Mouse (Mus musculus) layer of hippocampus, adult 18-20 months (tissue): ENCODE results near the gene Ppm1l. TPM values are rescaled to one million over a fixed set of nuclear protein-coding genes. Genes with fewer than 3 reads are reported as not detected.

Experiments
- DNase-seq, 2 experiments: peaks; one replicate each; pipeline ENCODE4 v3.0.0; 2022; ENCODE audit warnings: low spot score in 2 of 2
- total RNA-seq, 2 experiments: library from RNA; stranded (reverse); gene quantifications; 2 replicates each; pipeline ENCODE4 v1.2.3; 2021

Ppm1l gene
- total RNA-seq, 2 experiments from 2014 or later: 48.0 to 49.8 TPM

DNA sequence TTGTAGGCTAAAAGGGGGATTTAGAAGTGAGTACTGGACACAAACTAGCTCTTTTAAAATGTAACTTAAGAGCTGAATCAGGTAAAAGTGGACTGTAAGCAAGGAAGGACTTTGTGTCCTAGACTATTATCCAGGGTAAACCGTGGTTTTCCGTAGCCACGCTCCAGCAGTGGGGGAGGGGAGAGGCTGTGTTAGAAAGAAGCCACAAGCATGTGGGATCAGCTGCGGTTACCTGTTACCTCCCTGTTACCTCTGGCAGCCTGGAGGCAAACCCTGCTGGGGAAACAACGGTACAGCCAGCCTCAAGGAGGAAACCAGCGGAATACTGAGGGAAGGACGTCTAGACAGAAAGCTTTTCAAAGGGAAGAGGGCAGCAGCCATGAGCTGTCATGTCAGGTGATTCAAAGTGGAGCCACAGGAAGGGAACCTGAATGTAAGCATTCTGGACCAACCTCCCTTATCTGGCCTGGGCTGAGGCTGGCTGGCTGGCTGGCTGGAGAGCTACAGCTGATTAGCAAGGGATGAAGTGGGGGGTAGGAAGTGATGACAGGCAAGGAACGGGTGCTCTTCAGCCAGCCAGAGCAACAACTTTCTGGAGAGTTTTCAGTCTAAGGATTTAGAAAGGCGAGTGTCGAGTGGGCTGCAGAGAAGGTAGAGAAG lies 271.6 kb downstream of the Ppm1l start:
- DNase-seq: no peak

DNA sequence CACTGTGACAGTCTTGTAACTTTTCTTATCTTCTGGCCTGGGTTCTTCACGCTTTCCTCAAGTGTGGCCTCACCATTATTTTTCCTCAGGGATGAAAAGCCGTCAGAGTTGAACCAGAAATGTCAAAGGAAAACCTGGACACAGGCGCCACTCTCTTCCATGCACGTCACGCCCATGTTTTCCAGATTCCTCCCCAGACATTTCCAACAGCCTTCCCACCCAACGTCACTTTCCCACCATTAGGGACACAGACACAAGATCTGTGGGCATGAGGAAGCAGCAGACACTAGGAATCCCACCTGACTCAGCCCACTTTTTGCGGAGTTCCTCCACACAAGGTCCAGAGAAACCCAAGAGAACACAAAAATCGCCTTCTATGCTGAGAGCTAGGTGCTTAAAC lies 276.8 kb downstream of the Ppm1l start:
- no peak for DNase-seq

DNA sequence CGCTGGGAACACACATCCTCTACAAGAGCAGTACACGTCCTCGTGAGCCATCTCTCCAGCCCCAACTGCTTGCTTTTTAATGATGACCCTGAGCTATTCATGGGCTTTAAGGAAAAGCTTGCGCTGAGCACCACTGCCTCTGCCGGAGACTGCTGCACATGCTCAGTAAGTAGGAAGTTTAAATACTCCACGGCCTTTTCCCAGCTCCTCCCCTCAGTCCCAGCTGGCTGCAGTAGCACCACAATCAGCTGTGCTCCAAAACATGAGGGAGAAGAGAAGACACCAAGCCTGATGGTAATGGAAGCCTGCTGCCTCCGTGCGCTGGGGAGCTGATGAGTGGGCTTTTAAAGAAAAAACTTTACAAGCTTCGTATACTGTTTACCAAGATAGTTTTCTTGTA lies 277.4 kb downstream of the Ppm1l start:
- peak; percentile 11 to 19 for DNase-seq

DNA sequence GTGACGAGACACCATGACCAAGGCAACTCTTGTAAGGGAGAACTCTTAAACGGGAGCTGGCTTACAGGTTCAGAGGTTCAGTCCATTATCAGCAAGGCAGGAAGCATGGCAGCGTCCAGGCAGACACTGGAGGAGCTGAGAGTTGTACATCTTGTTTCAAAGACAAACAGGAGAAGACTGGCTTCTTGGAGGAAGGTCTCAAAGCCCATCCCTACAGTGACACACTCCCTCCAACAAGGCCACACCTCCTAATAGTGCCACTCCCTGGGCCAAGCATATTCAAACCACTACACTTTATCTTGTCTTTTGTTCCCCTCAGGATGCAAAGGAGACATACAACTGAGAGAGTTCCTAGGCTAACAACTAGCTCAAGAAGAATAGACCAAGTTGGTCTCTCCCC lies 279.5 kb downstream of the Ppm1l start:
- DNase-seq: no peak

DNA sequence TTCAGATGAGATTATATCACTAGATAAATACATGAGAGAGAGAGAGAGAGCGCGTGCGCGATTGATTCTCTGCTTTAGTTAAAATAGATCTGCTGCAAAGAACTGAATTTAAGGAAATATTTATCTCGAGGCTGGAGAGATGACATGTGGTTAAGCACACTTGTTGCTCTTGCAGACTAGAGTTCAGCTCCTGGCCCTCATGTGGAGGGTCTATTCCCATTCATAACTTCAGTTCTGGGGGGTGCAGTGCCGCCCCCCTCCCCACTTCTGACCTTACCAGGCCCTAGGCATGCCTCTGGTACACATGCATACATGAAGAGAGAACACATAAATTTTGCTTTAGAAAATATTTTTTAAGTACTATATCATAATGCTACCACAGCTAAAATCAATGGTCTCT lies 280.6 kb downstream of the Ppm1l start:
- DNase-seq: no peak

DNA sequence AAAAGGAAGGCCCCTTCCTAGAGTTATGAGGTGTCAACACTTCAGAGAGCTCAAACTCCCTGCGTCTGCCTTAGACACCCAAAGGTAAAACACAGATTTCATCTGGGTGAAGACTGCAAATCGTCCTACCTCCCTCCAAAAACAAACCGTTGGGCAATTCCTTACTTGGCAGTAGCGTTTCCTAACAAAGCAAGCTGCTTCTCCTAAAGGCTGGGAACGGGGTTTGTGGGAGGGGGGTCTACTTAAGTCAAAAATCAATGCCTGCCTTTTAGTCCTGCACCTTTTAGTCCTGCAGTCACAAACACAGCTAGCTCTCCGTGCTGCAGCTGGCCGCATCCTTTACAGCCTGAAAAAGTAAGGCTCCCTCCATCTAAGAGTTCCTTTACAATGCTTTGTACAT lies 281.2 kb downstream of the Ppm1l start:
- no peak for DNase-seq

DNA sequence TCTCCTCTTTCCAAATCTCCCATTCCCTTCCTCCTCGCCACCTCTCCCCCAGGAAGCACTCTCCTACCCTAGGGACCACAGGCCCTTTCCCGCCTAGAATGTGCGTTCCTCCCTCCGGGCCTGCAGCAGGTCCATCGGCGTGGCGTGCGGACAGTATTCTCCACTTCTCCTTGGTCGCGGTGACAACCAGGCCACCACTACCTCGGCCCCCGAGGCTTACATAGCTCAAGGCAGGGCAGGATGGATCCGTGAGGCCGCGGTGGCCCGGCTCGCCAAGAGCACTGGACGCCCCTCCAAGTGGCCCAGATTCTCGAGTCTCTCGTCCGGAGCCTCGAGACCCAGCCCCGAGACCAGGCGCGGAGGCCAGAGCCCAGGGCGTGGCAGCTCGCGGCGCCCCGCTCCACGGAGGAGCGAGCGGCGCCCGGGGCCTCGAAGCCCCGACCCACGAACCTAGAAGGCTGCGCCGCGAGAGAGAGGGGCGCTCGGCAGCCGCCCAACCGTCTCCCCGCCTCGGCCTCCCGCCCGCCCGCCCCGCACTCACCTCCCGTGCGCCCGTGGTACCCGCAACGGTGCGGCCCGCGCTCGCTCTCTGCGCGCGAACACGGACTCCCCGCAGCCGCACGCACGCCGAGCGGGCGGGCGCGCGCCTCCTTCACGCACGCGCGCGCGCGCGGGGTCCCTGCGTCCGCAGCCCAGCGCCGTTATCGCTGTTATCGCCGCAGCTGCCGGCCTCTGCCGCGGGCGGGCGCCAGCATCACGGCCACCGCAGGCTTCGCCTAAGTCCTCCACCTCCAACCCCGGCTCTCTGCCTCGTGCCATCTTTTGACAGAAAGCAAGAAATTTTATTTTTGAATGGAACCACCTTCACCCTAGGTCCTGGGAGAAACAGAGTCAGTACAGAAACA lies 281.9 kb downstream of the Ppm1l start, which contains the start of gene B3galnt1:
B3galnt1 (minus strand) TSS at position 700 of the 905 bp plus-strand sequence.
- DNase-seq: peak; percentile 30 to 62

DNA sequence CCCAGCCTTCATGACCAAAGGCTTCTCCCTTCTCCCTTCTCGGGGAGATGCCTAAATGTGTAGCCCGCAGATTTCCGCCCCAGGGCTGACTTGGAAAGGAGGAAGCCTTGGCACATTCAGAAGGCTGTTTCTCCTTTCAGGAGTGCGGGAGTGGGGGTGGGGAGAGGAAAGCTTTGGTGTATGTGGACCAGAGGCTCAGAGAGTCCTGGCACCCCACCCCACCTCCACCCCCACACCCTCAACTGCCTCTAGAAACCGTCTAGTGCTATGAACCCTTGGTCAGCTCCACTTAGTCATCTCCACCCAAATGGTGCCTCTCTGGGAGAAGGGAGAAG lies 282.5 kb downstream of the Ppm1l start:
- DNase-seq: no peak

DNA sequence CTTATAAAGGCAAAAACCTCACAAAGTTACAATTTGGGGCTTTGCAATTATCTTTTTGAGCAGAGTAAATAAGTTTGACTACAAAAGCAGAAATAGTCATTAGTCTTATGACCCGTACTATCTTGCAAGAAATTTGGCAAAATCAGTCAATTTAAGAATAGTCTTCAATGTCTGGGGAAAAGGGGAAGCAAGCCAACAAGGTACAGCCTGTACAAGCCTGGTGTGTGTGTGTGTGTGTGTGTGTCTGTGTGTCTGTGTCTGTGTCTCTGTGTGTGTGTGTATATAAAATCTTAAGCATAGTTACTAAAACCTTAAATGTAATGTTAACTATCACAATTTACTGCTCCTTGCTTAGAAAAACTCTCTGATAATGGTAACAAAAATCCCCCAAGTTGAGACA lies 290.3 kb downstream of the Ppm1l start:
- no peak for DNase-seq

DNA sequence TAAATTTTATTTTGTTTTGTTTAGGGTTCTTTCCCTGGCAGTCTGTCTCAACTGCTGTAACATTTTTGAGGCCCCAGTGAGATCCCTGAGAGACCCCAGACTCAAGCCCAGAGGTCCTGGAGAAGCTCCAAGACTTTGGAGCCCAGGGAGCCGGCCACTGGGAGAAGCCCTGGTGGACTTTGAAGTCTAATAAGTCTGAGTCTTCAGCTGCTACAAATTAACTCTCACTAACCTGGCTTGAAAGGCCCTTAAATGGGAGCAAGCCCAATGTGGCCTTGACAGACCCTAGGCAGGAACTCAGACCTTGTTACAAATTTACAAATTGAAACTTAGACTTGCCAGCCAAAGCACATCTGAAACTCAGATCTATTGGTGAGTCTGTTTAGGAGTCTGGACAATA lies 290.8 kb downstream of the Ppm1l start:
- no peak for DNase-seq

DNA sequence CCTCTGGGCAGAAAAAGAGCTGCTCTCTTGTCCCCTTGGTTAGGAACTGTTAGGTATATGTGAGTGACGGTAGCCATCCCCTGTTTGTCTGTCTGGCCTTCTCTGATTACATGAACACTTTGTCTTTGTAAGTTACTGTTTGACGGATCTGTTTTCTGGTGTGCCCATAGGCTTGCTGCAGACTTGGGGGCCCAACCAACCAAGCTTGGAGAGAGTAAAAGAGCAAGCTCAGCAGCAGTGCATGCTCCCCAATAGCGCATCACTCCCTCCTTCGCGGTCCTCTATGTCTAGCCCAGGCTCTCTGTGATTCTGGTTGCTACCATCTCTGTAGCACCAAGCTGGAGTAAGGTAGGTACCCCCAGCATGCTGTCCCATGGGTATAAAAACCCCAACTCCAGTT lies 291.2 kb downstream of the Ppm1l start:
- DNase-seq: no peak

Other genes starting within 250 kb of the Ppm1l start
- gene Kpna4, start 189.7 kb upstream of the Ppm1l start, total RNA-seq: 10 to 100 TPM; 84.4 to 92.4 TPM
- gene Arl14, start 94.4 kb upstream of the Ppm1l start, total RNA-seq: not detected